Mouse (Mus musculus) myocyte (in vitro differentiated cells): ENCODE results near the gene Gpr119. TPM values are rescaled to one million over a fixed set of nuclear protein-coding genes. Genes with fewer than 3 reads are reported as not detected.
A peak's percentile ranks its signal among the peaks of the same experiment; 100 is the strongest.

Experiments used
- H3K27me3 ChIP-seq: one replicate; pipeline ENCODE4 v1.6.1; 2011; ENCODE audit not compliant: control insufficient read depth, insufficient read depth, insufficient read length
- H3K36me3 ChIP-seq: one replicate; pipeline ENCODE4 v1.6.1; 2011; ENCODE audit not compliant: control insufficient read depth, insufficient read depth
- H3K4me2 ChIP-seq: one replicate; pipeline ENCODE4 v1.6.1; 2011; ENCODE audit warnings: low read depth, control low read depth
- H3K4me3 ChIP-seq: one replicate; pipeline ENCODE4 v1.5.1; 2011; ENCODE audit warnings: mild to moderate bottlenecking, control low read depth, moderate library complexity
- H3K79me2 ChIP-seq: one replicate; pipeline ENCODE4 v1.6.1; 2011; ENCODE audit not compliant: control insufficient read depth, insufficient read depth
- H3ac ChIP-seq: one replicate; pipeline ENCODE4 v1.6.1; 2011; ENCODE audit not compliant: control insufficient read depth, insufficient read length
- CEBPB ChIP-seq: IDR thresholded peaks from 2 replicates; pipeline ENCODE4 v1.6.1; 2011; ENCODE audit warnings: mild to moderate bottlenecking, moderate library complexity; ENCODE audit not compliant: poor library complexity, insufficient read depth, severe bottlenecking
- E2F4 ChIP-seq: IDR thresholded peaks from one replicate; pipeline ENCODE4 v1.6.1; 2011; ENCODE audit warnings: mild to moderate bottlenecking, control low read depth, moderate library complexity; ENCODE audit not compliant: insufficient read depth
- MAX ChIP-seq: IDR thresholded peaks from one replicate; pipeline ENCODE4 v1.6.1; 2011; ENCODE audit warnings: low read depth, mild to moderate bottlenecking, control low read depth
- MYOD1 ChIP-seq, 3 experiments: IDR thresholded peaks; one replicate each; pipeline ENCODE4 v1.6.1; 2011; ENCODE audit warnings: control low read depth in 2 of 3, low read depth in 2 of 3, mild to moderate bottlenecking in 2 of 3, moderate library complexity in 1 of 3; ENCODE audit not compliant: insufficient read length in 2 of 3, control insufficient read depth in 1 of 3
- MYOG ChIP-seq, 3 experiments: IDR thresholded peaks; one replicate each; pipeline ENCODE4 v1.6.1; 2011; ENCODE audit warnings: control low read depth in 2 of 3, low read depth in 2 of 3, mild to moderate bottlenecking in 2 of 3; ENCODE audit not compliant: insufficient read length in 2 of 3, control insufficient read depth in 1 of 3, insufficient read depth in 1 of 3
- POLR2A ChIP-seq: IDR thresholded peaks from one replicate; pipeline ENCODE4 v1.6.1; 2011; ENCODE audit warnings: low read depth, mild to moderate bottlenecking, control low read depth, moderate library complexity; ENCODE audit not compliant: insufficient read length
- POLR2AphosphoS2 ChIP-seq: IDR thresholded peaks from one replicate; pipeline ENCODE4 v1.6.1; 2011; ENCODE audit warnings: low read depth, control low read depth; ENCODE audit not compliant: insufficient read length
- REST ChIP-seq: IDR thresholded peaks from one replicate; pipeline ENCODE4 v1.6.1; 2011; ENCODE audit warnings: mild to moderate bottlenecking, control low read depth, moderate library complexity; ENCODE audit not compliant: insufficient read depth, insufficient read length
- SRF ChIP-seq: IDR thresholded peaks from one replicate; pipeline ENCODE4 v1.6.1; 2011; ENCODE audit warnings: low read depth; ENCODE audit not compliant: control insufficient read depth, insufficient read length
- TCF12 ChIP-seq: IDR thresholded peaks from one replicate; pipeline ENCODE4 v1.6.1; 2011; ENCODE audit warnings: mild to moderate bottlenecking, control low read depth; ENCODE audit not compliant: poor library complexity, insufficient read depth, severe bottlenecking
- TCF3 ChIP-seq: IDR thresholded peaks from one replicate; pipeline ENCODE4 v1.6.1; 2011; ENCODE audit warnings: low read depth, control low read depth; ENCODE audit not compliant: insufficient read length
- USF1 ChIP-seq: IDR thresholded peaks from one replicate; pipeline ENCODE4 v1.6.1; 2011; ENCODE audit warnings: low read depth, mild to moderate bottlenecking, control low read depth, moderate library complexity
- polyA plus RNA-seq: library from polyadenylated mRNA; unstranded; fragments of >200 nt; fragmentation: generic; extraction: Trizol; gene quantifications from one replicate; pipeline ENCODE4 v1.2.1, GENCODE M21; 2012; ENCODE audit warnings: missing spikeins

Gene Gpr119
- polyA plus RNA-seq: not detected

GRCm38 (mm10) chrX:48674171-48674570 lies at the start of gene Gpr119:
Gene Gpr119 (minus strand): TSS chrX:48674478.
- TF ChIP-seq TCF3: no peak
- TF ChIP-seq CEBPB: no peak
- TF ChIP-seq SRF: no peak
- no peak for TF ChIP-seq MYOG (IDR thresholded peaks at IDR 0.05; ENCODE audit: control insufficient read depth in 1 of 3, insufficient read depth in 1 of 3, insufficient read length in 2 of 3, low read depth in 2 of 3)
- no peak for TF ChIP-seq TCF12
- no peak for TF ChIP-seq MYOD1 (IDR thresholded peaks at IDR 0.05; ENCODE audit: control insufficient read depth in 1 of 3, insufficient read length in 2 of 3, low read depth in 2 of 3)
- no peak for TF ChIP-seq USF1
- TF ChIP-seq REST: no peak
- no peak for TF ChIP-seq E2F4
- TF ChIP-seq POLR2A: no peak
- TF ChIP-seq MAX: no peak
- H3K36me3 ChIP-seq: no peaks in the 10 kb centered on the region
- H3K79me2 ChIP-seq: no peaks in the 10 kb centered on the region
- H3K27me3 ChIP-seq: no peaks in the 10 kb centered on the region
- no peak within 1 kb of the TSS for H3ac ChIP-seq
- no peak within 1 kb of the TSS for H3K4me2 ChIP-seq
- no peak within 1 kb of the TSS for H3K4me3 ChIP-seq

DNA sequence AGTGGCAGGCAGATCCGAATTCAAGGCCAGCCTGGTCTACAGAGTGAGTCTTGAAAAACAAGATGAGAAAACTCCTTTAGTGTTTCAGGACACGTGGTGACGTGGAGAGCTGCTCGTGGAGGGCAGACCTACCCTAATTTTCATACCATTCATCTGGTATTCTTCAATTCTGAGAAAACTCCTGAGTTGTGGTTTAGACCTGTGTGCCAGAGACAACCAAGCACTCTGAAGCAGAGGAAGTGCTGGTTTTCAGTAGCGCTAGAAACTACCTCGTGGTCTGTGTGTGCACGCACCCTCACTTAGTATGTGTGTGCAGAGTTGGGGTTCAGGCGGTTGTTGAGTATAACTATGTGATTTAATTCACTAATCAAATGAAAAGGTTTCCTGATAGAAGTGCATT lies 38.6 kb upstream of the Gpr119 start:
- Histone ChIP-seq H3K4me2 (no peak overlapping the region), H3K4me3 (no peak overlapping the region), H3ac (no peak overlapping the region), H3K79me2 (no peaks in the 10 kb centered on the region), H3K27me3 (no peaks in the 10 kb centered on the region), H3K36me3 (no peaks in the 10 kb centered on the region)
- TF ChIP-seq TCF3 (no peak), USF1 (no peak), POLR2A (no peak), MYOD1 (IDR thresholded peaks at IDR 0.05; ENCODE audit: control insufficient read depth in 1 of 3, insufficient read length in 2 of 3, low read depth in 2 of 3) (no peak), MYOG (IDR thresholded peaks at IDR 0.05; ENCODE audit: control insufficient read depth in 1 of 3, insufficient read depth in 1 of 3, insufficient read length in 2 of 3, low read depth in 2 of 3) (no peak), CEBPB (no peak), TCF12 (no peak), E2F4 (no peak), REST (no peak), MAX (no peak), POLR2AphosphoS2 (no peak), SRF (no peak)

DNA sequence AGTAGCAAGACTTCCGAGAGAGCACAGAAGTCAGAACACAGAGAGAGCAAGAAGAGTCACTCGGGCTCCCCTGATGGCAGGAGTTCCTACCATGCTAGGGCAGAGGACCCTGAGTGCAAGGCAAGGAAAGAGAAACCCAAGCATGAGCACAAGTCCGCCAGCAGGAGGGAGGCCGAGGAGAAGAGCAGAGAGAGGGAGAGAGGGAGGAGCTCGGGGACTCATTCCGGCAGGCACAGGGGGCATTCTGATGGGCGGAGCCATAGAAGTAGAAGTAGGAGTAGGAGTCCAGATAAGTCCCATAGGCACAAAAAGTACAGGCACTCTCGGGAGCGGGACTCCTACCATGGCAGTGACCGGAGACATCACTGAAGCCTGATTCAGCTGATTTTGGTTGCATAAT lies 35.4 kb upstream of the Gpr119 start:
- TF ChIP-seq CEBPB (no peak), REST (no peak), SRF (no peak), USF1 (no peak), POLR2A (no peak), MYOG (IDR thresholded peaks at IDR 0.05; ENCODE audit: control insufficient read depth in 1 of 3, insufficient read depth in 1 of 3, insufficient read length in 2 of 3, low read depth in 2 of 3) (no peak), TCF12 (no peak), E2F4 (no peak), MYOD1 (IDR thresholded peaks at IDR 0.05; ENCODE audit: control insufficient read depth in 1 of 3, insufficient read length in 2 of 3, low read depth in 2 of 3) (no peak), POLR2AphosphoS2 (no peak), MAX (no peak), TCF3 (no peak)
- H3K4me2 ChIP-seq: no peak overlapping the region

DNA sequence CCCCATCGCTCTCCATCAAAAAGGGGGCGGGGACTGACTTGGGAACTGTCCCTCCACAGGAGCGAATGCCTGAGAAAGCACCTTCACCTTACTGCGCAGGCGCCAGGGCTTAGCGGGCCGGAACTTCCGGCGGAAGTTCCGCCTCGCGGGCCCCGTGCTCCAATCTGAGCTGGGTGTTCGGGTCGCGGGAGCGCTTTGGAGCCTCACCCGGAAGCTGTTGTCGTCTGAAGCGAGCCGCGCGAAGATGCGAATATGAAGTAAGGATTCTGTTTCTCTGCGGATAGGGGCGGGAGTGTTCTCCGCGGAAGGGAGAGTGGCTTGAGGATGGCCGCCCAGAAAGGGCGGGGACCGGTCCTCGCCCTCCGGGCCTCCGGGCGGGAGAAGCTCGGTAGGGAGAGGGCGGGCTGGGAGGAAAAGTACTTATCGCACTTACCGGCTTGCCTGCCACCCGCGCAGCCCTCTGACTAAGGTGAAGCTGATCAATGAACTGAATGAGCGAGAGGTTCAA lies 20.6 kb upstream of the Gpr119 start, which contains the start of gene Rbmx2:
Rbmx2 (plus strand) TSS at position 141 of the 508 bp plus-strand sequence.
- no peaks in the 10 kb centered on the region for H3K27me3 ChIP-seq
- no peak for TF ChIP-seq POLR2A
- TF ChIP-seq E2F4: peak; percentile 84
- peak within 1 kb of the TSS; percentile 80 for H3K4me2 ChIP-seq
- peaks cover 5% of the 10 kb centered on the region for H3K79me2 ChIP-seq
- no peaks in the 10 kb centered on the region for H3K36me3 ChIP-seq
- H3ac ChIP-seq: no peak within 1 kb of the TSS
- H3K4me3 ChIP-seq: peak within 1 kb of the TSS; percentile 35

More for the DNA sequence above, 35.4 kb upstream of the Gpr119 start:
- Histone ChIP-seq H3ac (no peak overlapping the region), H3K79me2 (no peaks in the 10 kb centered on the region), H3K4me3 (no peak overlapping the region), H3K36me3 (no peaks in the 10 kb centered on the region), H3K27me3 (no peaks in the 10 kb centered on the region)

DNA sequence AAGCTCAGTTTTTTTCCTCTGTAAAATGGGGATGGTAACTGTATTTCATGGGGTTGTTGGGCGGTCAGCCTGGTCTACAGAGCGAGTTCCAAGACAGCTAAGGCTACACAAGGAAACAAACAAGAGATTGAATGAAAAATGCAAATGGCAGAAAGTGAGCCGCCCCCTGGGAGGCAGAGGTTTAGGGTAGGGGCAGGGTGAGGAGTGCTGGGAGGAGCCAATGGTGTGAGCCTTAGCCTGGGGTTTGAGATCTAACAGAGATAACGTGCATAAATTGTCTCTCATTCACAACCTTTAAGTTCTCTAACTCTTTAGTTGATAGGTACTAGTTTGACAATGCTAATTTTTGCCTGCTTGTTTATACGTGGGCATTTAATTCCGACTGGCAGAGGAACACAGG lies 20.2 kb upstream of the Gpr119 start:
- Histone ChIP-seq H3K36me3 (no peaks in the 10 kb centered on the region), H3K79me2 (peaks cover 5% of the 10 kb centered on the region), H3K4me3 (peak overlapping the region; percentile 35), H3ac (no peak overlapping the region), H3K4me2 (peak overlapping the region; percentile 80), H3K27me3 (no peaks in the 10 kb centered on the region)
- TF ChIP-seq POLR2AphosphoS2 (no peak), SRF (no peak), MAX (no peak), MYOG (IDR thresholded peaks at IDR 0.05; ENCODE audit: control insufficient read depth in 1 of 3, insufficient read depth in 1 of 3, insufficient read length in 2 of 3, low read depth in 2 of 3) (no peak), USF1 (no peak), TCF12 (no peak), TCF3 (no peak), E2F4 (no peak), REST (no peak), CEBPB (no peak), MYOD1 (IDR thresholded peaks at IDR 0.05; ENCODE audit: control insufficient read depth in 1 of 3, insufficient read length in 2 of 3, low read depth in 2 of 3) (no peak), POLR2A (no peak)
